Mouse (Mus musculus) adrenal gland, postnatal 14 days (tissue): ENCODE results near the gene Sorbs1. TPM values are rescaled to one million over a fixed set of nuclear protein-coding genes. Genes with fewer than 3 reads are reported as not detected.
A peak's percentile ranks its signal among the peaks of the same experiment; 100 is the strongest.
"Not testable (repeated sequence)": the region's sequence is repeated elsewhere in the genome, so short reads cannot be mapped to it uniquely, and the experiment has no call there.

Source experiments
- DNase-seq: peaks from one replicate; pipeline ENCODE4 v3.0.0; 2021; ENCODE audit warnings: mixed read lengths
- long read RNA-seq, 2 experiments: library from polyadenylated mRNA; stranded (forward); transcript quantifications; one replicate each; pipeline ENCODE4 v2.0.0; 2021
- total RNA-seq: library from RNA; stranded (reverse); gene quantifications from 2 replicates; pipeline ENCODE4 v1.2.3, GENCODE M21; 2021

Sorbs1 gene
- 157 and 159 TPM in 2 replicates for total RNA-seq
- long read RNA-seq, experiment 1, partial matches to known transcripts, result 3 of 26 reads
- long read RNA-seq, experiment 1, other reads (novel, unspliced or antisense), result 23 of 26 reads
- long read RNA-seq, experiment 2, partial matches to known transcripts, result 4 of 17 reads
- long read RNA-seq, experiment 2, other reads (novel, unspliced or antisense), result 13 of 17 reads

GRCm38 (mm10) chr19:40513632-40514078 is at the start of gene Sorbs1:
Sorbs1 (minus strand) TSS chr19:40513779.
- peak; percentile 98 for DNase-seq

- DNase-seq, result not testable (repeated sequence)
These were observed 47.9 kb upstream of the Sorbs1 start for GRCm38 (mm10) chr19:40561521-40561920.

GRCm38 (mm10) chr19:40556029-40556428 is 42.5 kb upstream of the Sorbs1 start:
- no peak for DNase-seq

- no peak for DNase-seq
These were observed 41.6 kb upstream of the Sorbs1 start for GRCm38 (mm10) chr19:40555136-40555535.

DNA sequence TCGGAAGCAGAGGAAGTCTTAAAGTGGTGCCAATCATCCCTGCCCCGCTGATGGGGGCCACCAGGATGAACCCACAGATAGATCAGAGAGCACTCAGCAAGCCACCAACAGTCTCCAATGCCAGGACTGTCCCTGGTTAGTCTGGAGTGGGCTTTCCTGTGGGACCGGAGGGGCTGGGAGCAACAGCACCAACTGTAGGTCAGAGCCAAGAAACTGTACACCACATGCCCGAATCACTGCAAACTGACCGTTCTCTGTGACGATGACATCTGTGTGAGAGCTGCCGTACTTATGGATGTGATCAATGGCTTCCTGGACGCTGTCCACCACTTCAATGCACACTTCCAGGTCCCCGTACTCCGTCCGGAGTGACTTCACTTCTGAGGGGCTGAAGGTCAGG is 40.8 kb upstream of the Sorbs1 start:
- no peak for DNase-seq

DNA sequence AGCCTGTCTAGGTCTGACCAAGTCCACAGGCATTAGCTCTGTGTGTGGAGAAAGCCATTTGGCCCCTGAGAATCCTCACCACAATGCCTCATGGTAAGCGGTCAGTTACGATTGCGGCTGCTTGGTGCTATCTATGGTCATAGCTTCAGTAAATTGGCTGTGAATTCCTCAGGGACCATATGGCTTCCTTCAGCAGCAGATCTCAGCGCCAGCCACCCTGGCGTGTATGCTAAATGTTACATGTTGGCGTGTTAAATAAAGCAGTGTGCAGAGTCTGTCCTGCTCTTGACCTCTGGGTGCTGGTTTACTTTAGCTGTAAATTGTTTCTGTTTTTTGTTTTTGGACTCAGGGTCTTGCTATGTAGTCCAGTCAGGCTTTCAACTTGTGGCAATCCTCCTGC is 40.3 kb upstream of the Sorbs1 start:
- no peak for DNase-seq

- DNase-seq, result no peak
These were observed 39.6 kb upstream of the Sorbs1 start for GRCm38 (mm10) chr19:40553014-40553789.

DNA sequence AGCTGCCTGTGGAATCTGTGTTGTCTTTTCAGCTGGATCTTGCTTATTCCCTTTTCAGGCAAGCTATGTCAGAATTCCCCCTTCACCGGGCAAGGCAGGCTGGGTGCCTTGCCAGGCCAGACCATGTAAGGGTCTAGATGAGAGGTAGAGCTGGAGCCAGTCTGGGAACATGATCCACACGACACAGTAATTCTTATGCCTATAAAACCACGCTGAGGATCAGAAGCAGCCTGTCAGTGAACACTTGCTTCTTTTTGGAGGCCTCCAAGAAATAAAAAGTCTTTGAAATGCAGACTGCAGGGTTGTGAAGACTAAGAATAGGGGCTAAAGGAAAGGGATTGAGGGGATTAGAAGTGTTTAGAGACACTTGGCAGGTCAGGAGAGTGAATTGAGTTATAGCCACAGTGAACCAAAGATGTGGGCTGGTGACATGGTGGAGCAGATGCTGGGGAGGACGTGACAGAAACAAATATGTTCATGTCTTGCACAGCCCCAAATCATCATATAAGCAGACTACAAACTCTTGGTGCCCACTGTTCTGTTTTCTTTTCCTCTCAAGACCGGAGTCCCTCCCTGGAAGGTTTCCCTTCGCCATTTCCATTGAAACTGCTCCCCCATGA is 36.0 kb upstream of the Sorbs1 start:
- no peak for DNase-seq

DNA sequence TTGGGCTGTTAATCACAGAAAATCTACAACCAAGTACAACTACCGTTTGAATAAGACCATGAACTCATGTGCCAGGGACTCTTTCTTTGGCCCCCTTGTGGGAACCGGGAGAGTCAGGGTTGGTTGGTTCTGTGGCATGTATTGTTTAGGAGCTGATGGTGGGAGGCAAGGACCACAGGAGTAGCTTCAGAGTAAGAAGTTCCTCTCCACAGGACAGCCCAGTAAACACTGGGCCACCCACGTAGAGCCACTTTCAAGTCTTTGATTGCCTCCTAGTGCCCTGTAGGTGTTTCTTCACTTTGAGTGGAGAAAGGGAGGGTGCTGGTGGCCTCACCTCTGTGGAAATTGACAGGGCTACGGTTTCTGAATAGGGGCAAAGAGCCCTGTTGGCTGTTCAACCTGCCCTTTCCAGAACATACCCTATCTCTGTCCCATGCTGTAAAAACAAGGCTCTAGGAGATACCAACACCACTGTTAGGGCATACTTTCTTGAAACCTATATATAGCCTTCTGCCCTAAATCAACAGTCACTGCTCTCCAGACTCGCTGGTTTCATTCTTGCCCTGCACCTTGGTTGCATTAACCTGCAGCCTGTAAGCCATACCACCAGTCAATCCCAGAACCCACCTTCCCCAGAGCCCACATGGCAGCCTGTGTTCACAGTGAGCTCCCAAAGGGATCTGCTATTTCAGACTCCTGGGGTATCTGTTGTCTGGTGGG is 35.4 kb upstream of the Sorbs1 start:
- DNase-seq, result no peak

- no peak for DNase-seq
These were observed 34.8 kb upstream of the Sorbs1 start for GRCm38 (mm10) chr19:40548386-40548785.

GRCm38 (mm10) chr19:40544856-40545255 is 31.3 kb upstream of the Sorbs1 start:
- DNase-seq, result peak; percentile 66

DNA sequence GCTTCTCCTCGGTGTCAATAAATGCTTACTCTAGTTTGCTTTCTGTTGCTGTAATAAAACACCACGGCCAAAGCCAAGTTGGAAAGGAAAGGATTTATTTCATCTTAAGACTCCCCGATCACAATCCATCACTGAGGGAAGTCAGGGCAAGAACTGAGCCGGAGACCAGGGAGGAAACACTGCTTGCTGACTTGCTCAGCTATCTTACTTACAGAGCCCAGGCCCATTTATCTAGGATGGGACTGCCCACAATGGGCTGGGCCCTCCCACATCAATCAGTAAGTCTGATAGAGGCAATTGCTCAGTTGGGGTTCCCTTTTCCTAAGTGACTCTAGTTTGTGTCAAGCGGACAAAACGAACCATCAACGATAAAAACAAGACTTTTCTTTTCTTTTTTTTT is 29.2 kb upstream of the Sorbs1 start:
- no peak for DNase-seq

GRCm38 (mm10) chr19:40536526-40536925 is 22.9 kb upstream of the Sorbs1 start:
- DNase-seq, result no peak

GRCm38 (mm10) chr19:40532525-40532924 is 18.9 kb upstream of the Sorbs1 start:
- no peak for DNase-seq

- peak; percentile 38 for DNase-seq
These were observed 16.7 kb upstream of the Sorbs1 start for GRCm38 (mm10) chr19:40530323-40530722.

- no peak for DNase-seq
These were observed 14.7 kb upstream of the Sorbs1 start for GRCm38 (mm10) chr19:40528254-40528653.

DNA sequence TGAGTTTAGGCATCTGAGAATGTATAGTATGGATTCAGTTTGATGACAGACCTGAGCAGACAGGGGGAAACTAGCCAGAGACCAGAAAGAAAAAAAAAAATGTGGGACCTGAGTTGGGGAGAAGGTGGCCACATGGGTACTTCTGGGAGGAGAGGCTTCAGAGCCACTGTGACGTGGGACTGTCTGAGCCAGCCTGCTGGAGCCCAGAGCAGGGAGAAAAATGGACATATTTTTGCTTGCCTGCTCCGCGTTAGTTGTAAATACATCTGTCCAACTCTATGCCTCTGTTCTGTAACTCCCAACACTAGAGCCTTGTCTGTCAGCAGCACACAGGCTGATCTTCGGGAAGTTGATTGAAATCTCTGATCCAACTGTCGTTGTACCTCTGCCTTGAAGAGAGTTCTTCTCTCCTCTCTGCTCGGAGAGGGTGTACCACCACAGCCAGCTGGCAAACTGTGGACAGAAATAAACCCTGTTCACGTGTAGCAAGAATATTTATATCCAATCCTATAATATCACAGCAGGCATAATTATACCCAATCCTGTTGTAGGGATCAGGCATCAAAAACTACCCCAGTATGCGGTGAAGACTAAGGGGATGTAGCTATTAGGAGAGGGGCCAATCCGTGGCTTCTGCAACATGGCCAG is 12.9 kb upstream of the Sorbs1 start:
- DNase-seq, result no peak

DNA sequence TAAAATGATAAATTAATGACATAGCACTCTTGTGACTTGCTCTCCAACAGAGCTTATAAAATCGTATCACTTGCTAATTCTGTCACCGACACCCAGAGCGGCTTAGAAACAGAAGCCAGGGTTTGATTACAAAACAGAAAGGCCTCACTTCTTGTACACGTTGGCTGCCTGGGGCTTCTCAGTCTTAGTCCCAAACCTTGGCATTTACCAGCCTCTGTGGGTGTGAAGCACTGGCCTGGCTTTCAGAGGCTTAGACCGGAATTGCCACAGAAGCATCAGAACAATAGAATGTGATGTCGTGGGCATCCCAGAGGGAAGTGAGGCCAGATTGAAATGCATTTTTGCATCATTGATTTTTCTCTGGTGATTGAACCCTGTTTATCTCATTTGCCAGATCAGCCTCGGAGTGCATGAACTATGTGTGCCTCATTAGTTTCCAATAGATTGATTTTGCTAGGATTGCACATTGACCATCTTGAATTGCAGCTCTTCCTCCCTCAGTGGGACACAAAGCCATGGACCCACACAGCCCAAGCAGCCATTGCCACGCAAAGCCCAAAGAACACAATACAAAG is 9.9 kb upstream of the Sorbs1 start:
- DNase-seq, result no peak

- DNase-seq, result peak; percentile 25
These were observed 6.8 kb upstream of the Sorbs1 start for GRCm38 (mm10) chr19:40520403-40520802.

DNA sequence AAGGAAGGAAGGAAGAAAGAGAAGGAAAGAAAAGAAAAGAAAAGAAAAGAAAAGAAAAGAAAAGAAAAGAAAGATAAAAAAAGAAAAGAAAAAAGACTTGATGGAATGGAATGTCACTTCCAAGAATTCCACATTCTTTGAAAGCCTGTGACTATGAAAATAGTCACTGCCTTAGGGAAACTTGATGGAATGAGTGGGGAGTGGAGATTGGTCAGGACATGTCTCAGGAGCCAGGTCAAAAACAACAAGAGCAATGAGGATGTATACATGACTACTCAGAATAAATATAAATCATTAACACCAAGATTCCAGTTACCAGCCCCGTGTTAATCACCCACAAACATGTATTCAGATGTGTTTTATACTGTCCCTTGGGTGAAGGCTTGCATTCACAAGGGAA is 5.1 kb upstream of the Sorbs1 start:
- DNase-seq, result no peak

- no peak for DNase-seq
These were observed 2.0 kb upstream of the Sorbs1 start for GRCm38 (mm10) chr19:40515596-40515995.

GRCm38 (mm10) chr19:40514376-40514775 is 797 bp upstream of the Sorbs1 start:
- DNase-seq, result no peak
